Mouse (Mus musculus): ENCODE measurements at regions not wholly inside any gene's neighbourhood (a gene's known extent, or its start where the extent isn't known, plus 50 kb on each side); places are given as distances from the start of the nearest gene placed in this dataset.

GRCm38 (mm10) chr13:51325298-51325697 is 83.1 kb upstream of the S1pr3 start:
- no peaks in the 10 kb centered on the region for H3K27me3 ChIP-seq (replicated peaks)
- no peak overlapping the region for H3K4me3 ChIP-seq (replicated peaks)
- H3K9ac ChIP-seq (replicated peaks), result no peak overlapping the region
- no peaks in the 10 kb centered on the region for H3K9me3 ChIP-seq (replicated peaks)
- no peak for ATAC-seq (ENCODE audit: low FRiP score)
- WGBS, result 84% methylated on average over 5 of the region's 5 CpGs
- H3K27ac ChIP-seq (replicated peaks), result no peak overlapping the region
- no peak overlapping the region for H3K4me2 ChIP-seq
- no peaks in the 10 kb centered on the region for H3K36me3 ChIP-seq
- peaks cover 15% of the 10 kb centered on the region for H3K4me1 ChIP-seq

DNA sequence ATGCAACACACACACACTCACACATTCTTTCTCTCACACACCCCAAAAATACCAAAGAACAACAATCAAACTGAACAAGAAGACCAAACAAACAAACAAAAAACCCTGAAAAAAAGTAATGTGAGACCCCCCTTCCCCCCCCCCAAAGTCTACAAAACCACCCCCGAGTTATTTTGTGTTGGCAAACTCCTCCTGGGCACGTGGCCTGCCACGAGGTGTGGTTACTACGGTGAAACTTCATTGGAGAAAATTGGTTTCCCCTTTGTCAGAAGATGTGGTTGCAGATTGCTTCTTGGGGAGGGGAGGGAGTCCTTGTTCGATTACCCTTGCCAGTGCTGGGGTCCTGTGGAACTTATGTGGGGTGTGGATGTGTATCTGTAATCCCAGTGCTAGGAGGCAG is 82.3 kb upstream of the S1pr3 start:
- no peaks in the 10 kb centered on the region for H3K27me3 ChIP-seq (replicated peaks)
- WGBS, result 81% methylated on average over 5 of the region's 5 CpGs
- ATAC-seq (ENCODE audit: low FRiP score), result no peak
- no peak overlapping the region for H3K27ac ChIP-seq (replicated peaks)
- H3K4me2 ChIP-seq, result no peak overlapping the region
- H3K9ac ChIP-seq (replicated peaks), result no peak overlapping the region
- H3K4me1 ChIP-seq, result peaks cover 15% of the 10 kb centered on the region
- H3K9me3 ChIP-seq (replicated peaks), result no peaks in the 10 kb centered on the region
- H3K36me3 ChIP-seq, result no peaks in the 10 kb centered on the region
- no peak overlapping the region for H3K4me3 ChIP-seq (replicated peaks)

GRCm38 (mm10) chr13:51328131-51328970 is 80.1 kb upstream of the S1pr3 start:
- H3K4me2 ChIP-seq, result no peak overlapping the region
- H3K27ac ChIP-seq (replicated peaks), result no peak overlapping the region
- H3K4me1 ChIP-seq, result peaks cover 15% of the 10 kb centered on the region
- H3K9ac ChIP-seq (replicated peaks), result no peak overlapping the region
- H3K4me3 ChIP-seq (replicated peaks), result no peak overlapping the region
- no peaks in the 10 kb centered on the region for H3K9me3 ChIP-seq (replicated peaks)
- no peaks in the 10 kb centered on the region for H3K27me3 ChIP-seq (replicated peaks)
- peak; percentile 77 for ATAC-seq (ENCODE audit: low FRiP score)
- 43% methylated on average over 15 of the region's 15 CpGs for WGBS
- H3K36me3 ChIP-seq, result no peaks in the 10 kb centered on the region

DNA sequence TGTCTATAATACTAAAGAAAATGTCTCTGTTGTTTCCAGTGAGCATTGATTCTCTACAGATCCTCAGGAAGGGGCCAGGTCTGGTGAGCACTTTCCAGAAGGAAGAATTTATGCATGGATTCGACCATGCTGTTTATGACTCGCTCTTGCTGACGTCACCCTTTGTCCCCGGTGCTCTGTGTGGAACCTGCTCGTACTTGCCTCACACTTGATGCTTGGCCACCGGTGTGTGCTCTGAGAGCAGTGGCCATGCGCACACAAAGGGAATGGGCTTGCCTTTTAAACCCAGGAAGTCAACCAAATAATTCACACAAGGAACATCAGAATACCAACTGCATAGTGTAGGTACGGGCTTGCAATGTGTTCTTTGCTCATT is 79.5 kb upstream of the S1pr3 start:
- Histone ChIP-seq H3K36me3 (no peaks in the 10 kb centered on the region), H3K4me2 (no peak overlapping the region), H3K27me3 (replicated peaks) (no peaks in the 10 kb centered on the region), H3K4me3 (replicated peaks) (no peak overlapping the region), H3K9me3 (replicated peaks) (no peaks in the 10 kb centered on the region), H3K9ac (replicated peaks) (no peak overlapping the region), H3K27ac (replicated peaks) (no peak overlapping the region), H3K4me1 (peaks cover 15% of the 10 kb centered on the region)
- peak; percentile 46; the same call in 1 of the 2 replicates for ATAC-seq (ENCODE audit: low FRiP score)
- 34% methylated on average over 8 of the region's 8 CpGs for WGBS

DNA sequence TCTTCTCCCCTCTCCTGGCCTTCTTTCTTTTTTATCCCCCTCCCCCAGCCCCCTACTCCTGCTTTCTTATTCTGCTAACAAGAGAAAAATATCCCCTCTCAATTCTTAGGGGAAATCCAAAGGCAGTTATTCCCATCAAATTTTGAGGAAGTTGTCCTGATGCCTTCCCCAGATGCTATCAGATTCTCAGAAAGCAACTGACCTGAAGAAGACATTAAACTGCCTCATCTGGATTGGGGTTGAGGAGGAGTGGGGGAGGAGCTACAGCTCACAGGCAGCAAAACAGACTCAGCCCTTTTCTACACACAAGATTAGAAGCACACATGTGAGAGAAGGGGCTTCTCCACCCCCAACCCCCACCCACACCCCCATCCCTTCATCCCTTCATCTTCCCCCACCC is 78.7 kb upstream of the S1pr3 start:
- H3K27ac ChIP-seq (replicated peaks), result no peak overlapping the region
- ATAC-seq (ENCODE audit: low FRiP score), result no peak
- no peak overlapping the region for H3K9ac ChIP-seq (replicated peaks)
- H3K4me2 ChIP-seq, result no peak overlapping the region
- no peak overlapping the region for H3K4me3 ChIP-seq (replicated peaks)
- H3K27me3 ChIP-seq (replicated peaks), result no peaks in the 10 kb centered on the region
- H3K9me3 ChIP-seq (replicated peaks), result no peaks in the 10 kb centered on the region
- H3K36me3 ChIP-seq, result no peaks in the 10 kb centered on the region
- peaks cover 15% of the 10 kb centered on the region for H3K4me1 ChIP-seq

DNA sequence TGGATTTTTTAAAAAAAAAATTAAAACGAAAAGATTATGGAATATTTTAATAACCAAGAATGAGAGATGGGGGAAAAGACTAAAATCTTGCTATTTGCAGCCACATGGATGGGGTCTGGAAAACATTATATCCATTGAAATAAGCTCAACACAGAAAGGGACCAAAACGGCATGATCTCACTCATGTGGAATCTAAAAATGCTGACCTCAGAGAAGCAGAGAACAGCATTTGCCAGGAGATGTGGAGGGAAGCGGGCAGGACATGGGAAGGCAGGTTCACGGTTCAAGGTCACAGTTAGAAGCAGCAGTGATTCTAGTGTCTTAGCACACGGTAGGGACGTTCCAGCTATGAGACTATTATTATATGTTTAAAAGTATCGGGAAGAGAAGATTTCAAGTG is 76.2 kb upstream of the S1pr3 start:
- Histone ChIP-seq H3K9me3 (replicated peaks) (no peaks in the 10 kb centered on the region), H3K27me3 (replicated peaks) (no peaks in the 10 kb centered on the region), H3K4me1 (peaks cover 15% of the 10 kb centered on the region), H3K36me3 (no peaks in the 10 kb centered on the region), H3K9ac (replicated peaks) (no peak overlapping the region), H3K4me3 (replicated peaks) (no peak overlapping the region), H3K4me2 (no peak overlapping the region), H3K27ac (replicated peaks) (no peak overlapping the region)
- ATAC-seq (ENCODE audit: low FRiP score), result no peak
- WGBS, result 85% methylated on average over 7 of the region's 7 CpGs

- 84% methylated on average over 5 of the region's 5 CpGs for WGBS
- H3K36me3 ChIP-seq, result no peaks in the 10 kb centered on the region
- ATAC-seq (ENCODE audit: low FRiP score), result no peak
- no peak overlapping the region for H3K9ac ChIP-seq (replicated peaks)
- H3K9me3 ChIP-seq (replicated peaks), result no peaks in the 10 kb centered on the region
- H3K4me1 ChIP-seq, result peaks cover 7% of the 10 kb centered on the region
- H3K4me2 ChIP-seq, result no peak overlapping the region
- H3K27me3 ChIP-seq (replicated peaks), result no peaks in the 10 kb centered on the region
- H3K27ac ChIP-seq (replicated peaks), result no peak overlapping the region
- no peak overlapping the region for H3K4me3 ChIP-seq (replicated peaks)
Measured at GRCm38 (mm10) chr13:51333481-51333880, 75.0 kb upstream of the S1pr3 start.

- no peaks in the 10 kb centered on the region for H3K4me1 ChIP-seq
- H3K9me3 ChIP-seq (replicated peaks), result no peaks in the 10 kb centered on the region
- no peaks in the 10 kb centered on the region for H3K36me3 ChIP-seq
- H3K27ac ChIP-seq (replicated peaks), result no peak overlapping the region
- ATAC-seq (ENCODE audit: low FRiP score), result no peak
- no peak overlapping the region for H3K4me3 ChIP-seq (replicated peaks)
- no peaks in the 10 kb centered on the region for H3K27me3 ChIP-seq (replicated peaks)
- H3K4me2 ChIP-seq, result no peak overlapping the region
- no peak overlapping the region for H3K9ac ChIP-seq (replicated peaks)
- 70% methylated on average over 5 of the region's 5 CpGs for WGBS
Measured at GRCm38 (mm10) chr13:51336726-51337125, 71.7 kb upstream of the S1pr3 start.

DNA sequence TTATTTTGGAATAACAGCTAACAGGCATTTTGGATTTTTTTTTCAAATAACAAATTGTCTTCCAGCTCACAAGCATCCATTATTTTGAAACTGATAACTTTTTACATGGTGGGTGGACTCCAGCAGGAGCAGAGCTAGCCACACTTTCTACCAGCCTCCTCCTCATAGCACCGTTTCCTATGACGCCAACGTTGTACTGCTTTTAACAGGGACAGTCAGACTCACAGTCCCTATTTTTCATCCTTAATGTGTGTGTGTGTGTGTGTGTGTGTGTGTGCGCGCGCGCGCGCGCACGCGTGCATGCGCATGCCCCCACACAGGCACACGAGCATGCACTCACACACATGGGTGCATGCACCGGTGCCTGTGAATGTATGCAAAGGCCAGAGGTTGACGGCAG is 70.5 kb upstream of the S1pr3 start:
- H3K9ac ChIP-seq (replicated peaks), result no peak overlapping the region
- no peaks in the 10 kb centered on the region for H3K9me3 ChIP-seq (replicated peaks)
- H3K27me3 ChIP-seq (replicated peaks), result no peaks in the 10 kb centered on the region
- WGBS, result 96% methylated on average over 16 of the region's 16 CpGs
- no peaks in the 10 kb centered on the region for H3K4me1 ChIP-seq
- no peak overlapping the region for H3K4me2 ChIP-seq
- no peaks in the 10 kb centered on the region for H3K36me3 ChIP-seq
- no peak overlapping the region for H3K4me3 ChIP-seq (replicated peaks)
- no peak overlapping the region for H3K27ac ChIP-seq (replicated peaks)
- ATAC-seq (ENCODE audit: low FRiP score), result no peak

- Histone ChIP-seq H3K9me3 (replicated peaks) (no peaks in the 10 kb centered on the region), H3K9ac (replicated peaks) (no peak overlapping the region), H3K4me2 (no peak overlapping the region), H3K4me1 (peaks cover 13% of the 10 kb centered on the region), H3K4me3 (replicated peaks) (no peak overlapping the region), H3K27me3 (replicated peaks) (no peaks in the 10 kb centered on the region), H3K27ac (replicated peaks) (peak overlapping the region; percentile 52; the same call in 1 of the 2 replicates), H3K36me3 (no peaks in the 10 kb centered on the region)
- no peak for ATAC-seq (ENCODE audit: low FRiP score)
- 84% methylated on average over 4 of the region's 4 CpGs for WGBS
Measured at GRCm38 (mm10) chr13:51345321-51345720, 63.1 kb upstream of the S1pr3 start.

- Histone ChIP-seq H3K9ac (replicated peaks) (no peak overlapping the region), H3K36me3 (no peaks in the 10 kb centered on the region), H3K4me1 (peaks cover 13% of the 10 kb centered on the region), H3K9me3 (replicated peaks) (no peaks in the 10 kb centered on the region), H3K27ac (replicated peaks) (peak overlapping the region; percentile 52), H3K4me3 (replicated peaks) (no peak overlapping the region), H3K4me2 (no peak overlapping the region), H3K27me3 (replicated peaks) (no peaks in the 10 kb centered on the region)
- ATAC-seq (ENCODE audit: low FRiP score), result peak; percentile 70
- WGBS, result 16% methylated on average over 8 of the region's 8 CpGs
Measured at GRCm38 (mm10) chr13:51345839-51346550, 62.4 kb upstream of the S1pr3 start.

GRCm38 (mm10) chr13:51348707-51349106 is 59.7 kb upstream of the S1pr3 start:
- Histone ChIP-seq H3K9ac (replicated peaks) (no peak overlapping the region), H3K27me3 (replicated peaks) (no peaks in the 10 kb centered on the region), H3K27ac (replicated peaks) (no peak overlapping the region), H3K9me3 (replicated peaks) (no peaks in the 10 kb centered on the region), H3K4me3 (replicated peaks) (no peak overlapping the region), H3K36me3 (no peaks in the 10 kb centered on the region), H3K4me2 (no peak overlapping the region), H3K4me1 (peaks cover 13% of the 10 kb centered on the region)
- ATAC-seq (ENCODE audit: low FRiP score), result no peak
- WGBS, result 84% methylated on average over 4 of the region's 4 CpGs
